Mouse (Mus musculus): ENCODE data around the gene Traf3ip3.
A peak's percentile ranks its signal among the peaks of the same experiment; 100 is the strongest.

Traf3ip3 gene

DNA sequence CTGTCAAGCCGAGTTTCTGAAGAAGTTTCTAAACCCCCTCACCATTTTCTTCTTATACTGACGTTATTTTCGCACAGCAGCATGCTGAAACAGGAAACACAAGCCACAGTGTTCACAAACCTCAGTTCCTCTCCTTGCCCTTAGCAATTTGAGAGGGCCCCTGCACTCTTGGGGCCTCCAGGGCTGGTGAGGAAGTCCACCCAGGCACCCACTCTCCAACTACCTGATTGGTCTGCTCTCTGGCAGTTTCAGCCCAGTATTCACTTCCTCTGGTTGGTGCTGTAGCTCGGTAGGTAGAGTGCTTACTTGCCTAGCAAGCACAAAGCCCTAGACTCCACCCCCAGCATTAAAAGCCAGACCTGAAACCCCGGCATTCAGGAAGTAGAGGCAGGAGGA lies at the start of gene Traf3ip3:
Gene Traf3ip3 (minus strand): TSS at position 321 of the 396 bp plus-strand sequence.
- DNase-seq (ENCODE audit: low read depth, low spot score) = no peak

DNA sequence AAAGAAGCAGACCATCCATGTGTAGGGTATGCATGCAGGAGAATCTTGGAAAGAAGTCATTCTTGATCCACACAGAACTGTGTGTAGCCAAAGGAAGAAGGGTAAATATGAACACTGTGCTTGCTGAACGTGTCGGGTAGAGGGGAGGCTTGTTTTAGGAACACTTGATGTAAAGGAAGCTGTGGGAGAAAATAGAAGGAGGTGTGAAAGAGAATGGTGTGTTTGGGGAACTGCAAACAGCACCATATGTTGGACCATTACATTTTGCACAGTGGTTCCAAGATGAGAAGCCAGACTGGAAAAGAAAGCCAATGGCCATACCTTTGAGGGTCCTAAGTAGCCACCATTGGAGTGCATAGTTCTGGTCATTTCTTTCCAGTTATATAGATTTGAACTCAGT lies 48.5 kb upstream of the Traf3ip3 start:
- no peak for DNase-seq (ENCODE audit: low read depth, low spot score)

DNA sequence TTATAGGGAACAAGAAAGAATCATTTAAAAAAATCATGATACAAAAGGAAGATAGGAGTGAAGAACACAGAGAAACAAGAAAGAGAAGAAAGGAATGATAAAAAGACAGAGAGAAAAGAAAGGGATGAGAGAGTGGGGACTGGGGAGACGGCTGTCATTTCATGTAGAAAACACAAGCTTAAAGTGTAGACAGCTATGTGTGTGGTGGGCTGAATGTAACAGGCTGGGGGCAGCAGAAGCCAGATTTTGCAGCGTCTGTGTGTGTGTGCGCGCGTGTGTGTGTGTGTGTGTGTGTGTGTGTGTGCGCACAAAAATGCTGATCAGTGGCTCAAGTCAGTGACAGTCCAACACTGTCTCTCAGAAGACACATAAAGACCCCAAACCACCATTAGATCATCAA lies 42.7 kb upstream of the Traf3ip3 start:
- no peak for DNase-seq (ENCODE audit: low read depth, low spot score)

DNA sequence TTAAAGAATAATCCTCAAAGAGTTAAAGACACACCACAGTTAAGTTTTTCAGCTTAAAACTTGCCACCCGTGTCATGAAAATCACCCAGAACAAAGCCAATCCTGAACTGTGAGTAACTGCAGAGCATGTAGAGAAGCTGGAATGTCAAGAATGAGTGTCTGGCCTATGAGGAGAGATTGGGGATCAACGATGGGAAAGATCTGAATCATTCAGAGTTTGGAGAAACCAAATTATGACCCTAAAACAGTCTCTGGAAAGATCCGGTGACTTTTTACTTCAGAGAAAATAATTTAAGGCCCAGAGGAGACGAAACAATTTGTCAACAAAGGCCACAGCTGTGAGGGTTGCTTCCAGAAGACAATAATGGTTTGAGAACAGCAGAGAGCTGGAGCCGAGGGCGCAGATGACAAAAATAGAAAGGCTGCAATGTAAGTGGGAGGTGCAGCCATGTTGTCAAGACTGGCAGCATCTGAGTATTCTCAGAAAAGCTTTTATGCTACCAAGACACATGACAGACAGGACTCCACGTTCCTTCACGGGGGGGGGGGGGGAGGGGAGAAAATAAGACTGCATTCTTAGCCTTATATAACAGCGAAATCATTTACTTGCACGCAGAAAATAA lies 42.2 kb upstream of the Traf3ip3 start:
- no peak for DNase-seq (ENCODE audit: low read depth, low spot score)

DNA sequence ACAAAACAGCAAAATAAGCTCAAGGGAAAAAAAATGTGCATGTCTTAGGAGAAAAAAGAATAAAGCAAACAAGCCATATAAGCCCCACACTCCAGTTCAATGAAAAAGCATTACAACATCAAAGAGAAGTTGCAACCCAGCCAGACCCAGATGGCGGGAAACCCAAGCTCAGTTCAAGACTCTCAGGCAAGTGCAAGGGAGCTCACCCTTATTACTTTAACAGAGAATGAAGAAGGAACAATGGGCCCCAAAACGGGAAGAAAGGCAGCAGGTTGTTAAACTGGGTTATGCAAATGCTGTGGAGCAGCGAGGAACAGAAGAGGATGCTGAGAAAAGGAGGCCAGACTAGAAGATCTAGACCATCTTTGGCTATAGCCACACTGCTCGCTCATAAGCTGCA lies 41.4 kb upstream of the Traf3ip3 start:
- DNase-seq (ENCODE audit: low read depth, low spot score) = no peak

DNA sequence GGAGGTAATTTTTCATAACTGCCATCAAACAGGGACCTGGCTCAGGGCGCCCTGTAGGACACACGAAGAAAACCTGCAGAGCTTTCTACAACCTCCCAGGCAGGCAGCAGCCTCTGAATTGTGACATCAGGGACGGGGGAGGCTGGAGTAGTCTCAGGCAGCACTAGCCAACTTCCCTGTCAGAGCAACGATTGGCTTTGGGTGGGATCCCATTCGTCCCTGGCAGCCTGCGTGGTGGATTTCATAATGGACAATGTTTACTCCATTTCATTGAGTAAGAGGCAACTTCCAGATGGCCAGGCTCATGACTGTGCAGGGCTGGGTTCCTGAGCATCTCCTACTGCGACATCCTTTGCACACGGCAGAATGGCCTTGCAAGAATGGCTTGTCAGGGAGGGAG lies 40.7 kb upstream of the Traf3ip3 start:
- no peak for DNase-seq (ENCODE audit: low read depth, low spot score)

DNA sequence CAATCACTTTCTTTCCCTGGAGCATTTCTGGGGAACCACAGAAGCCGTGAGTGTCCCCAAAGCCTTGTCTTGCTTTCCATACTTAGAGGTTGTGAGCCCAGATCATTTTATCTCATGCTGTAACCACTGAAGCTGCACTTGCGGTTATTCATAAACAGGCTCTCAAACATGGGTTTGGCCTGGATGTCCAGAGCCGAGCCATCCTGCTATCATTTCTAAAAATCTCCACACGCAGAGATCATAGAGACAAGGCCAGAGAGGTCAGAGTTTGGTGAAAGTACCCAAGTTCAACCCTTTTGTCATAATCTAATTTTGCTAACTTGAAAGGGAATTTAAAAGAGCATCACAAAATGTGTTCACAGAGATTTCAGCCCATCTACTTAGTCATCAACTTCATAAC lies 39.9 kb upstream of the Traf3ip3 start:
- no peak for DNase-seq (ENCODE audit: low read depth, low spot score)

DNA sequence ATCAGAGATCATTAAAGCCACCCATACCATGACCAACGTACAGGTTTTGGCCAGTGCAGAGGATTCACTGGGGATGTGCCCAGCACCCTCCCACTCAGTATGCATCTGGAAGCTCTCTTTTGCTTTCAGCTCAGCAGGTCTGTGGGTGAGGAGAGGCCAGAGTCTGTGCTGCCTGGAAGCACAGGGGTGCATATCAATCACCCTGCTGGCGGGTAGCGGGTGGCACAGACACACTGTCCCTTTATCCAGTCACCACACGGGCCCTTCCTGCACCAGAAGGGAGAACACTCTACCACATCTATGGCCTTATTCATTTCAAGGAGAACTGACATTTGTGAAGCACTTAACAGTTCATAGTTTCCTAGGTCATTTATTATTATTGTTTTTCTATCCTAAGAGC lies 36.9 kb upstream of the Traf3ip3 start:
- no peak for DNase-seq (ENCODE audit: low read depth, low spot score)

DNA sequence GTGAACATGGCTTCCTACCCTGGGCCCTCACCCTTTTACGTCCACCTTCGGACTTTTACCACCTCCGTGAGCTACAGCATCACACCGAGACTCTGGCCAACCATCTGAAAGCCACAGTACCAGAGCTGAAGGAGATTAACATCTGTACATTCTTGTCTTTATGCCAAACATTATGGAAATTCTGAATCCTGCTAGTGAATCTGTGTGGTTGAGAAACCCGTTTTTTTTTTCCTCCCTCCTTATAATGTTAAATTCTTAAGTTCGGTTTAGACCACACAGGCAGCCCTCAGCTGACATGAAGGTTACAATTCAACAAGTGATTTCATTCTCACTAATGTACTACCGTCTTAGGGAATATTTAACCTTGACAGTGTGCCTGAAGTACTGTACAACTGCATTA lies 33.4 kb upstream of the Traf3ip3 start:
- no peak for DNase-seq (ENCODE audit: low read depth, low spot score)

DNA sequence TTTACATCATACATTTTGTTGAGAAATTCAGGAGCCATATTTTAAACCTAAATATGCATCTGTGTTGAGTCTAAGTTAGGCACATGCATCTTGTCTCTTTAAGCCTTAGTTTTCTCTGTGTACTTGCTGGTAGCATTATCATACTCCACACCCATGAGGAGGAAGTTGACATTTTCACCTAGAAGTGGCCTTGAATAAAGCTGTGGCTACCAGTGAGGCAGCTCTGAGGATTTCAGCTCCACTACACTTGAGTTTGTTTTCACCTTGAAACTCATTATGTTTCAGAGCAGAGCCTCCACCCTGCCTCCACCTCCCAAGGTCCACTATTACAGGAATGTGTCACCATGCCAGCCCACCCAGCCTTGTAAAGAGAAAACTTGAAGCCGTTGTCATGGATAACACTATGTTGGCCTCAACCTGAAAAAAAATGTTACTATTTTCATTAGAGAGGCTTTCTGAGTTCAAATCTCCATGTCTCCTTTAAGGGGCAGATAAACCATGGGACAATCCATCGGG lies 32.7 kb upstream of the Traf3ip3 start:
- no peak for DNase-seq (ENCODE audit: low read depth, low spot score)

DNA sequence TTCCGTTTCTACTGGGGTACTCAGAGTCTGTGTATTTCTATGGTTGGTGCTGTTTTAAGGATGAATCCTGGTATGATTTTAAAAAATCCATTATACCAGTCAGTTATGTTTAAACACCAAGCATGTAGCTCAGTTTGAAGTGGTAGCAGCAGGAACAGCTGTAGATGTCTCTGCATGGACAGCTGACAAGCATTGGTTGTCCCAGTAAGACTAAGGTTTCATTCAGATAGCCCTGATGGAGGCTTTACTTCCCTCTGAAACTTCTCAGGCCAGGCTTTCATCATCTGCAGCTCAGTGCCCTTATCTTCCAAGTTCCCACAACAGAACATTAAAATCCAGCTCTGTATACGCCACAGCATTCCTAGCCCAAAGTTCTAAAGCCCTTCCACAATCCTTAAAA lies 31.2 kb upstream of the Traf3ip3 start:
- DNase-seq (ENCODE audit: low read depth, low spot score) = no peak

DNA sequence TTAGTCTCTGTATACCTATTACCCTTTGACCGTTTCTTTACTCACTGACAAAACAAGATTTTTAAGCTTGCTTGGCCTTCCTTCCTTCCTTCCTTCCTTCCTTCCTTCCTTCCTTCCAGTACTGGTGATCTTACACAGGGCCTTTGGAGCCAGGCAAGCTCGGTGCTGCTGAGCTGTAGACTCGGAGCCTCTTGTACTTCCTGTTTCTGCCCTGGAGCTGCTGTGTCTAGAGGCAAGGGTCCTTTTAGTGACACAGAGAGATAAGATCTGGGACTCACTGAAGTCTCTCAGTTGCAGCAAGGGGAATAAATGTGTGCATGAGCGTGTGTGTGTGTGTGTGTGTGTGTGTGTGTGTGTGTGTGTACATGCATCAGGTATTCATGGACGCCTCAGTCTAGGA lies 29.4 kb upstream of the Traf3ip3 start:
- DNase-seq (ENCODE audit: low read depth, low spot score) = no peak

DNA sequence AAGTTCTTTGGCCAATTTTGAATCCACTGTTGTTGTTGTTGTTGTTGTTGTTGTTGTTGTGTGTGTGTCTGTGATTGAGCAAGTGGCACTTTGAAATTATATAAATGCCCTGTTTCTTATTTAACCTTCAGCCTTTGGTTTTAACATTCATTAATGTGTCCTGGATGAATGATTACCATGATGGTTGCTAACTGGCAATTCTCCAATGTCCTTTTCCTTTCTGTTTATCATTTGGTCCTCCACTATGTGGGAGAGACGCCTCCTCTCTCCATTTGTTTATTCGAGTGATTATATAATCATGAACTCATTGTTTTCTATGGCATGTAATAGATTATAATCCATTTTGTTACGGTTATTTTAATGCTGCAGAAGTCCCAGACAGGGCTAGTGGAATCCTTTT lies 29.0 kb upstream of the Traf3ip3 start:
- DNase-seq (ENCODE audit: low read depth, low spot score) = no peak

DNA sequence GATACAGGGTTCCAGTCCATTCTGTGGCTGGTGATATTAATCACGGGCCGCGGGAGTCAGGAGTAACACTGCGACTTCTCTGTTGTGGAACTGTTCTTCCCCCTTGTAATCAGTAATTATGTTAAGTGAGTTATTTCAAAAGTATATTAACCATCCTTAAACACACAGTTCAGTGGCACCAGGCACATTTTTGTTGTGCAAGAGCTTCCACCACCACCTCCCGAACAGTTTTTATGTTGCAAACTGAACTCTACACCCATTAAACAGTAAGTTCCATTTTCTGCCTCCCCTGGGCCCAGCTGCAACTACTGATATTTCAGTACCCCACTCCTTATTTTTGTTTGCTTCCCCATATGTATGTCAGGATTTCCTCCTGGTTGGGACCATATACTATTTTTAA lies 28.1 kb upstream of the Traf3ip3 start:
- no peak for DNase-seq (ENCODE audit: low read depth, low spot score)

DNA sequence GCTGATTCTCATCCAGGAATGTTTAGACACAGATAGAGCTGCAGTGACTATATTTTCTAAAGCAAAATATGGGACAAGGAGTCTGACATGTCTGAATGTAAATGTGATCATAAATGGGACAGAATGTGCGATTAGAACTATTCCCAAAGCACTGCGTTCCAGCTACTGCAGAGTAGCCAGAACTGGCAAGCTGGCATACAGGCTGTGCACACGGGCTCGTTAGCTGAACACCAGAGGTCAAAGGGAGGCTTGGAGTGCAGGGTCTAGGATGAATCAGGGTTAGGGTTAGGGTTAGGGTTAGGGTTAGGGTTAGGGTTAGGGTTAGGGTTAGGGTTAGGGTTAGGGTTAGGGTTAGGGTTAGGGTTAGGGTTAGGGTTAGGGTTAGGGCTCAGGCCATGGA lies 26.0 kb upstream of the Traf3ip3 start:
- peak; percentile 37 for DNase-seq (ENCODE audit: low read depth, low spot score)

DNA sequence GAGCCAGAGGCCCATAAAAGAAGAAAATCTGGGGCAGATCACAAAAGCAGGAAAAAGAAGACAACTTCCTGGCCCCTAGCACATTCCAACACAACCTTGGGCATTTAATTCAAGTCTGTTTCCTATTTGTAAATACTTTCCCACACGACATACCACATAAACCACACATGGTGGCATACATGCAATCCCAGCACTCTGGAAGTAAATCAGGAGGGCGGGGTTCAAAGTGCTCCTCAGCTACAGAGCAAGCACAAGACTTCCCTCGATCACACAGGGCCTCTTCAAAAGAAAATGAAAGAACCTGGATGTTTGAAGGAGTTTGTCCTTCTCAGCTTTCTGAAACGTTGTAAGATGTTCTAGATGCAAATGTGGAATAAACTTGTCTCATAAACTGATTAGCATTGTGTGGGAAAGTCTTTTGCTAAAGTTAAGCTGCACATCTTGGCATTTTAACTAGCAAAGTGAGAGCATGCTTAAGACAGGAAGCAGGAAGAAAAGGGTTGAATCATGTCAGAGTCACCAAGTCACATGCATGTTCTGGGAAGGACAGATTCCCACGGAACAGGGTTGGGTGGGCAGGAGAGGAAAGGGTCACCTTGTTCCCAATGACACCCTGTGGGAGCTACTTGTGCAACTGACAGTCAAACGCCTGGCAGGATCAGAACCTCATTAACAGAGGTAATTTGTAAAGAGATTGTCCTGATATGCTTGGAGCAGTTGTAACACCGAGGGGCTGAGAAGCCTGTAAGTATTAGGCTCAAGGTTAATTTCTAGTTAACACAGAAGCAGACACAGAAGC lies 25.4 kb upstream of the Traf3ip3 start:
- DNase-seq (ENCODE audit: low read depth, low spot score) = peak; percentile 49

DNA sequence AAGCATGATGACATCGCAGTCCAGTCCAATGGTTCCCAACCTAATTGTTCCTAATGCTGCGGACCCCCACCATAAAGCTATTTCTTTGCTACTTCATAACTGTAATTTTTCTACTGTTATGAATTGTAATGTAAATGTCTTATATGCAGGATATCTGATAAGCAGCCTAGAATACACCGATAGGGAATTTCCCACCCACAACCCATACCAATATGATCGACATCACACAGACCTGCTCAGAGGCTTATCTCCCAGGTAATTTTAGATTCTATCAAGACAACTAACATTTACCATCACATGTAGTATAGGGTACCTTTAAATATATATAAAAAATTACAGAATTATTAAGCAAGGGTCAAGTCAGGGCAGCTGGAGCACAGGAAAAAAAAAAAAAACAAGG lies 24.6 kb upstream of the Traf3ip3 start:
- no peak for DNase-seq (ENCODE audit: low read depth, low spot score)

DNA sequence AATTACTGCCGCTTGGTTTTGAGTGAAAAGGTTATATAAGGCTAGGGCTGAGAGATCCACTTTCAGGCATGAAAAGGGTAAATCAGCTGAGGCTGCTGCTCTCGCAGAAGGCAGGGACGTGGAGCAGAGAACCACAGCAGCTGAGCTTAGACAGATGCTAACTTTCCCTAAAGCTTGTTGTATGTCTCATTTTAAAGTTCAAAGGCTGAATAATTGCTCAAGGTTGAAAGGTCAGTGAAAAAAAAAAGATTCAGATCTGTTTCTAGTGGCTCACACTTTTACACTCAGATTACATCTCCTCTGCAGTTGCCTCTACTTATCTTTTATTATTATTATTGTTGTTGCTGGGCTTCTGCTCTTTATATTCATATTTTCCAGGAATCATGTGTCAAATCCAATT lies 24.0 kb upstream of the Traf3ip3 start:
- DNase-seq (ENCODE audit: low read depth, low spot score) = peak; percentile 28

DNA sequence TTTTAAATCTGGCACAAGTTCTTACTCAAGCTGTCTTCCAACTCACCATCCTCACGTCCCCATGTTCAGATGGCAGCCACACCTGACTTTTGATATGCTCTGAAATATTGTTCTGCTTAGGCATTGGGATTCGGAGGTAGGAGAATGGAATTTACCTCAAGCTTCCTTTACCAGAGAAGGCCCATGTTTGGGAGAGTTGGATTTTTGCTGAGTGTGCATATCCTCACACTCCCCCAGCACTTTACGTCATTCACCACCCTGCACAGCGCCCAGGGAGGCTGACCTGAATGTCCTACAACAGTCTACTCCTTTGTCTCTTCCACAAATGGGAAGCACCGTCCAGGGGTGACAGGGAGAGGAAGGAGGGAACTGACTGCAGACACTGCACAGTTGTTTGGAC lies 18.9 kb upstream of the Traf3ip3 start:
- DNase-seq (ENCODE audit: low read depth, low spot score) = no peak

DNA sequence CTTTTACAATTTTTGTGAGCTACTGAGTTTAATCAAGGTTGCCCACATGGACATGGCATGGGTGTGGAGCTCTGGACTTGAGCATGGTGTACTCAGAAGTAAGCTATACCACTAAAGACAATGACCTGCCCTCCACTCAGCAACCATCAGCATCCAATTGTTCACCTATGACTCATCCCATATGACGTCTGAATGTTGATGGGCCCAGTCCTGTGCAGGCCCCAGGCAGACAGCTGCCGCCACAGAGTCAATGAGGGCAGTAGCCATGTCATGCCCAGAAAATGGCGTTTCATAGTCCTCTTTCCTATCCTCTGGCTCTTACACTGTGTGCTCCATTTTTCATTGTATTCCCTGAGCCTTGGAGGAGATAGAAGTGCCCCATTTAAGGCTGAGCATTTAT lies 14.5 kb upstream of the Traf3ip3 start:
- no peak for DNase-seq (ENCODE audit: low read depth, low spot score)

DNA sequence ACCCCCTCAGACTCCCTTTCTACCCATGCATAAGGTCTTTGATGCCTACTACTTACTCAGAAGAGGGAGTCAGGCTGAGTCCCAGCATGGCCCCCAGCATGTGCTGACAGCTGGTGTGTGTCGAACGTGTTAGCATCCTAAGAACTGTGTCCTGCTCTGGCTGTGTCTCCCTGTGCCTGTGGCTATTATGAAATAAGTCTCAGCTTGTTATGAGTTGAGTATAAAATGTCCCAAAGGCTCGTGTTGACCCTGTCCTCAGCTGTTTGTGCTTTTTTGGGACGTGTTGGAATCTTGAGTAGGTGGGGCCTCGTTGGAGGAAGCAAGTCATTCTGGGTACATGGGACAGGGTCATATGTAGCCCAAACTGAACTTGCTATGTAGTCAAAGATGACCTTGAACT lies 12.6 kb upstream of the Traf3ip3 start:
- DNase-seq (ENCODE audit: low read depth, low spot score) = no peak

DNA sequence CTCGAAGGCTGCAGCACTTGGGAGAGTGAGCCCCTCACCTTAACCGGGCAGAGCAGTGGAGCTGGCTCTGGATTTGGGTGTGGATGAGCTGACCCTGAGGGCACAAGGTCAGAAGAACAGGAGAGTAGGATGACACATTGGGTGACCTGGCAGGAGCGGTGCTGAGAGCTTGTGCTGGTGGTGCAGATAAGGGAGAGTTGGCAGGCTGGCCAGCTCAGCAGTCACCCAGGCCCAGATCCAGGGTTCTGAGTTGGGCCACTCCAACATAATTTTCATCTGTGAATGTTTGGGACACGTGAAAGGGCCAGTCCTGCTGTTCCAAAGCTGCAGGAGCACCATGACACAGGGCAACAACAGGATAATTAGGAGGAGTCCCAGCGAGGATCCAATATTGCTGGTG lies 9.9 kb upstream of the Traf3ip3 start:
- DNase-seq (ENCODE audit: low read depth, low spot score) = no peak

DNA sequence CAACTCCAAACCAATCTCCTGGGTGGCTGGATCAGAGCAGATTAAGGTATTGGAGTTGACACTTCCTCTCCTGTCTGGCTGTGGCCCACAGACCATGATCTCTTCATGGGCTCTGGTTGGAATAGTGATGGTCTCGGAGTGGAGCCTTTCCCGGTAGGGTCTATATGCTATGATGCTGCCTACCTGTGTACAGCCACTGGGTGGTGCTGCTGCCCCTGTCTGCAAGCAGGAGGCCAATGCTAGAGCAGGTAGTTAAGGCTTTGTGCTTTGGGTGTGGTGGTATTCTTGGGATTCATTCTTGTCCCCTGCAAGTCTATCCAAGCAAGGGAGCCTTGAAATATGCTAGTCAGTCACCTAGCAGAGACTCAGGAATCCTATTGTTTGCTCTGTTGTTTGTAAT lies 6.7 kb upstream of the Traf3ip3 start:
- DNase-seq (ENCODE audit: low read depth, low spot score) = peak; percentile 28

Measured in forelimb bud, embryonic 11.5 days (tissue).